Mouse (Mus musculus): ENCODE measurements around the gene Tra2b. TPM values are rescaled to one million over a fixed set of nuclear protein-coding genes. Genes with fewer than 3 reads are reported as not detected.
"Not testable (repeated sequence)": the region's sequence is repeated elsewhere in the genome, so short reads cannot be mapped to it uniquely, and the experiment has no call there.

The Tra2b gene
- total RNA-seq, 1 experiment, result 249 TPM

DNA sequence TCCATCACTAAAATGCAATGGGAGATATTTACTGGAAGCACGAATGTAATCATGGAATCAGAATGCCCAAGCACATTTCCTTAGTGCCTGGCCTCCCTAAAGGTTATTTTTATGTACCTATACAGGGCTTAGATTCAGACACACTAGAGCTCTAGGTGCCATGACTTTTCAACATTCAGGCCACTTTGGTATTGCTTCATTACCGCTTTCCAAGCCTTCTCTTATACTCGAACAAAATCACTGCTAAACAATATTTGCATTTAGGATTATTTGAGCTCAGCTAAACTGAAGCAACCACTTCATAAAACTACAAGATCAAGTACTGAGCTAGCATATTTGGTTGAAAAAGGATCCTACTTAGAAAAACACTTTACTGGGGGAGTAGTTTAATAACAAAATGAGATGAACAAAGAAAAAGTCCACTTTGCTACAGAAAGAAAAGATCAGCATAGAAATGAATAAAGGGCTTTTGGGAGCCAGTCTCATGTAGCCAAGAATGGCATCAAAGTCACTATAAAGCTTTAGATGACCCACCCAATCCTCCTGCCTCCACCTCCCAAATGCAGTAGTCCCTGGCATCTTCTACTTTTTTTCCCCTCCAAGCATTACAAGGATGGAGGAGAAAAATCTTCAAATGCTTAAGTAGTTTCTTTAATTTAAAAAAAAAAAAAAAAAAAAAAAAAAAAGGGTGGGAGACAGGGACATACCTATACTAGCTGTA is 5.2 kb downstream of the Tra2b start:
- no peak overlapping the region for H3K9ac ChIP-seq (ENCODE audit: insufficient read depth, low read depth, low read length, poor library complexity, severe bottlenecking)
- H3K36me3 ChIP-seq (ENCODE audit: control insufficient read depth, insufficient read depth, low read length, poor library complexity, severe bottlenecking), result no peaks in the 10 kb centered on the region; the same call in 1 of the 2 replicates
- peak overlapping the region; percentile 24 to 97; a peak in 2 of 4 replicates for H3K4me3 ChIP-seq (ENCODE audit: insufficient read depth in 1 of 2, low read depth in 1 of 2, low read length in 2 of 2, poor library complexity in 1 of 2, severe bottlenecking in 1 of 2)
- H3K4me1 ChIP-seq (ENCODE audit: control insufficient read depth in 2 of 2, insufficient read depth in 2 of 2, low read length in 2 of 2, poor library complexity in 1 of 2), result peaks cover 0 to 21% of the 10 kb centered on the region in 2 experiments; a peak in 2 of 4 replicates
- no peak for DNase-seq (ENCODE audit: low read depth, low spot score)
- H3K9me3 ChIP-seq (ENCODE audit: control insufficient read depth, insufficient read depth, low read depth, low read length), result no peaks in the 10 kb centered on the region
- in situ Hi-C loops (cut with MboI; ENCODE audit: low sequenced_read_pairs in 2 of 2, unreplicated experiment in 2 of 2), result no loop called here
- no peak overlapping the region for H3K27ac ChIP-seq (ENCODE audit: insufficient read depth, low read depth, low read length, poor library complexity, severe bottlenecking)
- TF ChIP-seq CHD2 (IDR thresholded peaks at IDR 0.05; ENCODE audit: low read depth, low read length) (no peak), ZNF384 (IDR thresholded peaks at IDR 0.05; ENCODE audit: low read depth, low read length) (peak; percentile 55; the same call in 1 of the 2 replicates), MAFK (IDR thresholded peaks at IDR 0.05; ENCODE audit: insufficient read depth, low read depth, low read length) (no peak)

DNA sequence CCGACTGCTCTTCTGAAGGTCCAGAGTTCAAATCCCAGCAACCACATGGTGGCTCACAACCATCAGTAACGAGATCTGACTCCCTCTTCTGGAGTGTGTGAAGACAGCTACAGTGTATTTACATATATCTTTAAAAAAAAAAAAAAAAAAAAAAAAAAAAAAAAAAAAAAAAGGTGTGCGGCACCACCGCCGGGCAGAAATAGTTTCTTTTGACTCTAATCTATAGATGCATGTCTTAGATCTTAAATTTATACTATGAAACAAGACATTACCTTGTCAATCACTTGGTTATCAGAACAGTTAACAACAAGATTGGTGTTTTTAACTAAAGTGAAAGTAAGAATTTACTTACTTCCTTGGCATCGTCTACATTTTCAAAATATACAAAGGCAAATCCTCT is 13.6 kb downstream of the Tra2b start:
- DNase-seq (ENCODE audit: low read depth, low spot score); H3K4me3 ChIP-seq (ENCODE audit: insufficient read depth in 1 of 2, low read depth in 1 of 2, low read length in 2 of 2, poor library complexity in 1 of 2, severe bottlenecking in 1 of 2); H3K4me1 ChIP-seq (ENCODE audit: control insufficient read depth in 2 of 2, insufficient read depth in 2 of 2, low read length in 2 of 2, poor library complexity in 1 of 2); in situ Hi-C loops (cut with MboI; ENCODE audit: low sequenced_read_pairs in 2 of 2, unreplicated experiment in 2 of 2); H3K9me3 ChIP-seq (ENCODE audit: control insufficient read depth, insufficient read depth, low read depth, low read length); H3K27ac ChIP-seq (ENCODE audit: insufficient read depth, low read depth, low read length, poor library complexity, severe bottlenecking); H3K9ac ChIP-seq (ENCODE audit: insufficient read depth, low read depth, low read length, poor library complexity, severe bottlenecking): not testable (repeated sequence)
- TF ChIP-seq ZNF384 (IDR thresholded peaks at IDR 0.05; ENCODE audit: low read depth, low read length), result peak; percentile 87
- H3K36me3 ChIP-seq (ENCODE audit: control insufficient read depth, insufficient read depth, low read length, poor library complexity, severe bottlenecking), result peaks cover 34% of the 10 kb centered on the region

DNA sequence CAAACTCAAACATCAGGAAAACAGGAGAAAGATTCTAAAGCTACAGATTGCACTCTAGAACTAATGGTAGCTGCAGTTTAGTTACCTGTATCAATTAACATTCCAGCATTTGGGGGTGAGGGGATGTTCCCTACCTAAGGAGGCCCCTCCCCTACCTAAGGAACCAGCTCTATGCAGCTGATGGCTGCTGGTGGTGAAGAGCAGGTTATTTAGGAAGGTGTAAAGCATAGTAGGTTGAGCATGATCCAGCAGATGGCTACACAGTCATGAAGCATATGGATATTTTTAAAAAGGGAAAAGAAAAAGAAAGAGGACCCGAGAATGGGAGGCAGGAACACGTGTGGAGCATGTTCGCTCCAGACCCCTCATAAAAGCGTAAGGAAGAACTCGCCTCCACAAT is 15.5 kb downstream of the Tra2b start:
- DNase-seq (ENCODE audit: low read depth, low spot score), result no peak
- no peak overlapping the region for H3K27ac ChIP-seq (ENCODE audit: insufficient read depth, low read depth, low read length, poor library complexity, severe bottlenecking)
- TF ChIP-seq ZC3H11A (IDR thresholded peaks at IDR 0.05; ENCODE audit: borderline replicate concordance, low read depth, low read length), result no peak
- H3K4me3 ChIP-seq (ENCODE audit: insufficient read depth in 1 of 2, low read depth in 1 of 2, low read length in 2 of 2, poor library complexity in 1 of 2, severe bottlenecking in 1 of 2), result no peak overlapping the region
- H3K4me1 ChIP-seq (ENCODE audit: control insufficient read depth in 2 of 2, insufficient read depth in 2 of 2, low read length in 2 of 2, poor library complexity in 1 of 2), result no peaks in the 10 kb centered on the region; a peak in 1 of 4 replicates
- in situ Hi-C loops (cut with MboI; ENCODE audit: low sequenced_read_pairs in 2 of 2, unreplicated experiment in 2 of 2), result no loop called here
- H3K9ac ChIP-seq (ENCODE audit: insufficient read depth, low read depth, low read length, poor library complexity, severe bottlenecking), result no peak overlapping the region
- H3K9me3 ChIP-seq (ENCODE audit: control insufficient read depth, insufficient read depth, low read depth, low read length), result no peaks in the 10 kb centered on the region
- H3K36me3 ChIP-seq (ENCODE audit: control insufficient read depth, insufficient read depth, low read length, poor library complexity, severe bottlenecking), result peaks cover 36% of the 10 kb centered on the region

DNA sequence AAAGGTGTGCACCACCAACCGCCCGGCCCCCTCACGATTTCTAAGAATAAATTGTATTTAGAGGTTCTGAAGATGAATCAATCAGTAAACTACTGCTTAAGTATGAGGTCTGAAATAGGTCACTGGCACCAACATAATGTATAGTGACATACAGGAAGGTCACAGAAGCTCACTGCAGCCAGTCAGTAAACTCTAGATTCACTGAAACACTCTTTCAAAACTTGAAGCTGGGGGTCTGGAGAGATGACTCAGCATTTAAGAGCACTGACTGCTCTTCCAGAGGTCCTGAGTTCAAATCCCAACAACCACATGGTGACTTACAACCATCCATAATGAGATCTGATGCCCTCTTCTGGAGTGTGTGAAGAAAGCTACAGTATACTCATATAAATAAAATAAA is 16.1 kb downstream of the Tra2b start:
- TF ChIP-seq HCFC1 (IDR thresholded peaks at IDR 0.05; ENCODE audit: borderline replicate concordance, insufficient read depth, low read length) (no peak), MAFK (IDR thresholded peaks at IDR 0.05; ENCODE audit: insufficient read depth, low read depth, low read length) (peak; percentile 64; the same call in 1 of the 2 replicates)
- peaks cover 36% of the 10 kb centered on the region for H3K36me3 ChIP-seq (ENCODE audit: control insufficient read depth, insufficient read depth, low read length, poor library complexity, severe bottlenecking)
- H3K4me1 ChIP-seq (ENCODE audit: control insufficient read depth in 2 of 2, insufficient read depth in 2 of 2, low read length in 2 of 2, poor library complexity in 1 of 2), result no peaks in the 10 kb centered on the region; a peak in 1 of 4 replicates
- H3K27ac ChIP-seq (ENCODE audit: insufficient read depth, low read depth, low read length, poor library complexity, severe bottlenecking), result no peak overlapping the region
- no peak overlapping the region for H3K9ac ChIP-seq (ENCODE audit: insufficient read depth, low read depth, low read length, poor library complexity, severe bottlenecking)
- in situ Hi-C loops (cut with MboI; ENCODE audit: low sequenced_read_pairs in 2 of 2, unreplicated experiment in 2 of 2), result no loop called here
- no peak for DNase-seq (ENCODE audit: low read depth, low spot score)
- no peaks in the 10 kb centered on the region for H3K9me3 ChIP-seq (ENCODE audit: control insufficient read depth, insufficient read depth, low read depth, low read length)
- H3K4me3 ChIP-seq (ENCODE audit: insufficient read depth in 1 of 2, low read depth in 1 of 2, low read length in 2 of 2, poor library complexity in 1 of 2, severe bottlenecking in 1 of 2), result no peak overlapping the region

DNA sequence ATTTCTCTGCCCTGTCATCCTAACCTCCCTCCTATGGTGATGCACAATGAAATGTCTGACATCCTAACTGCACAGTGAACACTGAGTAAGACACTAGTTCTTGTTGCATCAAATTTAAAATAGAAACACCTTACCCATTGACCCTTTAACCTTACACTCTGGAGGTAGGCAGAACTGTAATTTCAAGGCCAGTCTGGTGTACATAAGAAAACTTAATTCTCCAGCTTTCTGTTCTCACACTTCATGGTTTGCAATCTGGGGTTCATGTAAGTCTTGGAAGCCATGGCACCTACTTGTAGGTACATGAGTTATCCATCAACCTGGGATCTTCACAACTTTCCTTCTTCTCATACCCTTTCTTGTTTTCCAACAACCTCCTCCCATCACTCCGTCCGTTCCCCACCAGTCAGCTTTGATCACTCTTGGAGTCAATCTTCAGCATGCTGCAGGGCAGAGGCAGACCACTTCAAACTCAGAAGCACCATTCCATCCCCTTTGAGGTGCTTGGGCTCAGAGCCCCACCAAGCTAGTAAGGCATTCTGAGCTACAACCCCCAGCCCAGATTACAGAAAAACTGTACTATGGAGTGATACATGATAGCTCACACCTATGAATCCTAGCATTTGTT is 23.5 kb downstream of the Tra2b start:
- DNase-seq (ENCODE audit: low read depth, low spot score), result no peak
- peaks cover 15% of the 10 kb centered on the region for H3K36me3 ChIP-seq (ENCODE audit: control insufficient read depth, insufficient read depth, low read length, poor library complexity, severe bottlenecking)
- in situ Hi-C loops (cut with MboI; ENCODE audit: low sequenced_read_pairs in 2 of 2, unreplicated experiment in 2 of 2), result no loop called here
- H3K27ac ChIP-seq (ENCODE audit: insufficient read depth, low read depth, low read length, poor library complexity, severe bottlenecking), result no peak overlapping the region
- TF ChIP-seq ZC3H11A (IDR thresholded peaks at IDR 0.05; ENCODE audit: borderline replicate concordance, low read depth, low read length) (no peak), HCFC1 (IDR thresholded peaks at IDR 0.05; ENCODE audit: borderline replicate concordance, insufficient read depth, low read length) (no peak), CHD2 (IDR thresholded peaks at IDR 0.05; ENCODE audit: low read depth, low read length) (no peak; the same call in 1 of the 2 replicates)
- H3K9ac ChIP-seq (ENCODE audit: insufficient read depth, low read depth, low read length, poor library complexity, severe bottlenecking), result no peak overlapping the region
- no peaks in the 10 kb centered on the region for H3K9me3 ChIP-seq (ENCODE audit: control insufficient read depth, insufficient read depth, low read depth, low read length)
- no peaks in the 10 kb centered on the region for H3K4me1 ChIP-seq (ENCODE audit: control insufficient read depth in 2 of 2, insufficient read depth in 2 of 2, low read length in 2 of 2, poor library complexity in 1 of 2)
- no peak overlapping the region for H3K4me3 ChIP-seq (ENCODE audit: insufficient read depth in 1 of 2, low read depth in 1 of 2, low read length in 2 of 2, poor library complexity in 1 of 2, severe bottlenecking in 1 of 2)
